Comparison of ENCODE assay signal across 26 mouse cellular contexts in the genomic region with DNA sequence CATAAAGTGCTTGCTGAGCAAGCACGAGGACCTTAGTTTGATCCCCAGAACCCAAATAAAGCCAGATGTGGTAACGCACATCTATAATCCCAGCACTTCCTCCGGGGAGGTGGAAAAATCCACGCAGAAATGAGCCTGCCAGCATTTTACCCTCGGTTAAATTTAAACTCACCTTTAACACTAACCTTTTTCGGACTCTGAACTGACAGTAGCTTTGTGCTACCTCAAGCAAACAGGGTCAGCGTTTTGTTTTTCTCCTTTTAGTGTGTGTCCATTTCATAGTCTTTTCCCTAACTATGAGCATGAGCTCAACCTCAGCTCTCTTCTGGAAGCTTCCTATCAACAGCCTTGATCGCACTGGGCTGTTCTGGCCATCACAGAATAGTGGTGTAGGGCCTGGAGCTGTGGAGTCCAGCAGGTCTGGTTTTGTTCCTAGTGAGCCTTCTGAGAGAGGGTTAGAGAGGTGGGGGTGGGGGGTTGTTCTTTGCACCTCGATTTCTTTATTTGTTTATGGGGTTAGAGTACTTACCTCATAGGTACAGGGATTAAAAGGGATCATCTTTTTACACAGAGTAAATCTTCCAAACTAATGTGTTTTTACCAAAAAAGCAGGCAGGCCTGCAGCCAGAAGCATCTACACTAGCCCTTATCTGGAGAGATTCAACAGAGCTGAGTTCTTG.
A peak's percentile ranks its signal among the peaks of the same experiment; 100 is the strongest.
DNase-seq lines count a peak whose midpoint lies in the region; ATAC-seq lines count a peak whose summit lies in the region.
"Had no signal": no experiment of that assay in that cellular context is flagged by ENCODE, and none has a peak within 500 bp of the region (broad histone marks: within the 10 kb centered on the region; RNA-seq: fewer than 3 reads in every experiment).

No protein-coding gene starts in this region.

- no peaks in the 10 kb centered on the region for H3K27me3 ChIP-seq in limb, embryonic 13.5 days
- H3K27me3 ChIP-seq in limb, embryonic 10.5 days (ENCODE audit: low read depth, poor library complexity, severe bottlenecking): no peaks in the 10 kb centered on the region
- H3K27me3 ChIP-seq in kidney, embryonic 15.5 days: no peaks in the 10 kb centered on the region
- H3K27me3 ChIP-seq in limb, embryonic 15.5 days: no peaks in the 10 kb centered on the region
- H3K27me3 ChIP-seq: CH12.LX; embryonic facial prominence, embryonic 12.5 days; forebrain, embryonic 12.5 days; heart, embryonic 15.5 days; Patski had no signal

- H3K4me2 ChIP-seq in limb, embryonic 13.5 days (replicated peaks): no peak overlapping the region
- no peak overlapping the region for H3K4me2 ChIP-seq in kidney, embryonic 15.5 days
- no peak overlapping the region for H3K4me2 ChIP-seq in limb, embryonic 15.5 days
- H3K4me2 ChIP-seq: embryonic facial prominence, embryonic 12.5 days; forebrain, embryonic 12.5 days; heart, embryonic 15.5 days; hindbrain, embryonic 14.5 days; lung, embryonic 14.5 days had no signal

- no peak overlapping the region for H3K9ac ChIP-seq in limb, embryonic 13.5 days
- no peak overlapping the region for H3K9ac ChIP-seq in kidney, embryonic 15.5 days
- no peak overlapping the region for H3K9ac ChIP-seq in limb, embryonic 15.5 days
- H3K9ac ChIP-seq: embryonic facial prominence, embryonic 12.5 days; forebrain, embryonic 12.5 days; heart, embryonic 15.5 days; hindbrain, embryonic 14.5 days; lung, embryonic 14.5 days had no signal

- no peak for DNase-seq in limb, embryonic 10.5 days (ENCODE audit: low spot score)
- no peak for DNase-seq in testis, postnatal 10 days (ENCODE audit: low spot score)
- DNase-seq: B cell, adult 2 months; cerebellum, adult 2 months; cerebellum, postnatal 25 days; gastrocnemius, postnatal 36 days; heart, postnatal 36 days; layer of hippocampus, adult 9-11 months; left cerebral cortex, postnatal 4 days; lung, embryonic 14.5 days; lung, postnatal 36 days; midbrain, embryonic 14.5 days had no signal

- peaks cover 36% of the 10 kb centered on the region for H3K4me1 ChIP-seq in limb, embryonic 13.5 days
- H3K4me1 ChIP-seq in limb, embryonic 10.5 days: peaks cover 20% of the 10 kb centered on the region; the same call in 1 of the 2 replicates
- peaks cover 45% of the 10 kb centered on the region for H3K4me1 ChIP-seq in kidney, embryonic 15.5 days
- H3K4me1 ChIP-seq in limb, embryonic 15.5 days: peaks cover 17% of the 10 kb centered on the region

- H3K27ac ChIP-seq in limb, embryonic 13.5 days: peak overlapping the region; percentile 58; the same call in 1 of the 2 replicates
- no peak overlapping the region for H3K27ac ChIP-seq in limb, embryonic 10.5 days
- peak overlapping the region; percentile 38; the same call in 1 of the 2 replicates for H3K27ac ChIP-seq in kidney, embryonic 15.5 days
- peak overlapping the region; percentile 38; the same call in 1 of the 2 replicates for H3K27ac ChIP-seq in limb, embryonic 15.5 days
- H3K27ac ChIP-seq: embryonic facial prominence, embryonic 12.5 days; forebrain, embryonic 12.5 days; heart, embryonic 15.5 days; hindbrain, embryonic 14.5 days; left cerebral cortex, adult 2 months had no signal

- ATAC-seq in limb, embryonic 13.5 days (ENCODE audit: low FRiP score, low read depth): no peak
- no peak for ATAC-seq in kidney, embryonic 15.5 days (replicated peaks; ENCODE audit: low FRiP score)
- ATAC-seq in limb, embryonic 15.5 days (ENCODE audit: insufficient number of reproducible peaks, low FRiP score, low TSS enrichment, low read depth): no peak
- ATAC-seq in erythroid progenitor cell, adult 5-6 weeks (replicated peaks; ENCODE audit: low FRiP score, poor library complexity, severe bottlenecking): no peak
- no peak for ATAC-seq in megakaryocyte, adult 5-6 weeks (ENCODE audit: poor library complexity, severe bottlenecking)
- ATAC-seq: inflammation-experienced regulatory T-cells, adult 6 months; Patski had no signal

- 51% methylated on average over 9 of the region's 9 CpGs for WGBS in limb, embryonic 13.5 days
- 84% methylated on average over 9 of the region's 9 CpGs for WGBS in limb, embryonic 10.5 days
- WGBS in kidney, embryonic 15.5 days: 64% methylated on average over 9 of the region's 9 CpGs
- WGBS in limb, embryonic 15.5 days: 41% methylated on average over 9 of the region's 9 CpGs

- no peaks in the 10 kb centered on the region for H3K36me3 ChIP-seq in limb, embryonic 13.5 days
- H3K36me3 ChIP-seq in limb, embryonic 10.5 days: no peaks in the 10 kb centered on the region
- no peaks in the 10 kb centered on the region for H3K36me3 ChIP-seq in kidney, embryonic 15.5 days
- H3K36me3 ChIP-seq in limb, embryonic 15.5 days: no peaks in the 10 kb centered on the region
- H3K36me3 ChIP-seq: embryonic facial prominence, embryonic 12.5 days; forebrain, embryonic 12.5 days; G1E; heart, embryonic 15.5 days had no signal

- H3K4me3 ChIP-seq in limb, embryonic 13.5 days: no peak overlapping the region
- no peak overlapping the region for H3K4me3 ChIP-seq in limb, embryonic 10.5 days
- H3K4me3 ChIP-seq in kidney, embryonic 15.5 days (replicated peaks): no peak overlapping the region
- no peak overlapping the region for H3K4me3 ChIP-seq in limb, embryonic 15.5 days
- H3K4me3 ChIP-seq: embryonic facial prominence, embryonic 12.5 days; forebrain, embryonic 12.5 days; heart, embryonic 15.5 days; left cerebral cortex, adult 2 months had no signal

- H3K9me3 ChIP-seq in limb, embryonic 13.5 days: no peaks in the 10 kb centered on the region
- no peaks in the 10 kb centered on the region for H3K9me3 ChIP-seq in limb, embryonic 10.5 days (replicated peaks)
- no peaks in the 10 kb centered on the region for H3K9me3 ChIP-seq in kidney, embryonic 15.5 days (replicated peaks)
- no peaks in the 10 kb centered on the region for H3K9me3 ChIP-seq in limb, embryonic 15.5 days
- H3K9me3 ChIP-seq: embryonic facial prominence, embryonic 12.5 days; forebrain, embryonic 12.5 days; G1E; heart, embryonic 15.5 days had no signal
